Comparison of ENCODE assay signal across 16 mouse cellular contexts in the genomic region with DNA sequence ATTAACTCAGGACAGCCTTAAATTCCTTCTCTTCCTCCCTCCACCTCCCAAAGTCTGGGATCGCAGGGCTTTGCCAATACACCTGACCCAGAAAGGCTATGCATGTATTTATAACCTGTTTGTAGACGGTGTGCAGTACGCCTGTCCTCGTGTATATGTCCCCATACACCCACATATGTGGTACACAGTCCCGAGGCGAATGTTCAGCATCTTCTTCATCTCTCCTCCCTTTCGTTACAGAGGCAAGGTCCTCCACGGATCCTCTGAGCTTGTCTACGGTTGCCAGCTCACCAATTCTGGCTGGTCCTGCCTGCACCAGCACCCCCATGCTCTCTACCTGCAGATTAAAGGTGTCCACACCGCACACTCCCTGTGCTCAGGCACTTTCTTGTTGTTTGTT. TPM values are rescaled to one million over a fixed set of nuclear protein-coding genes. Genes with fewer than 3 reads are reported as not detected.
DNase-seq lines count a peak whose midpoint lies in the region; ATAC-seq and TF ChIP-seq lines count a peak whose summit lies in the region.
"Had no signal": no experiment of that assay in that cellular context is flagged by ENCODE, and none has a peak within 500 bp of the region (broad histone marks: within the 10 kb centered on the region; RNA-seq: fewer than 3 reads in every experiment).

No protein-coding gene starts in this region.

- DNase-seq in embryonic facial prominence, embryonic 10.5 days (ENCODE audit: low spot score) = no peak
- no peak for DNase-seq in heart, postnatal 14 days
- peak; percentile 82 for DNase-seq in midbrain, embryonic 11.5 days (ENCODE audit: low spot score, missing footprints)
- no peak for DNase-seq in midbrain, embryonic 14.5 days
- DNase-seq: cerebellum, adult 9-11 months; kidney, postnatal 10 days; thymus, adult 18-20 months had no signal

- H3K9me3 ChIP-seq in embryonic facial prominence, embryonic 12.5 days = no peaks in the 10 kb centered on the region
- H3K9me3 ChIP-seq in embryonic facial prominence, embryonic 10.5 days = no peaks in the 10 kb centered on the region
- no peaks in the 10 kb centered on the region for H3K9me3 ChIP-seq in heart, embryonic 12.5 days (replicated peaks)
- no peaks in the 10 kb centered on the region for H3K9me3 ChIP-seq in intestine, embryonic 16.5 days (ENCODE audit: control insufficient read depth, low read length)
- no peaks in the 10 kb centered on the region for H3K9me3 ChIP-seq in intestine, postnatal 0 days (ENCODE audit: control insufficient read depth)
- H3K9me3 ChIP-seq in midbrain, embryonic 11.5 days (ENCODE audit: control insufficient read depth, low read length) = no peaks in the 10 kb centered on the region
- H3K9me3 ChIP-seq in midbrain, embryonic 14.5 days (ENCODE audit: control insufficient read depth, low read length) = no peaks in the 10 kb centered on the region
- H3K9me3 ChIP-seq: midbrain, embryonic 12.5 days had no signal

- intact Hi-C loops in heart, postnatal 14 days (cut with DNase I) = no loop called here

- no peaks in the 10 kb centered on the region for H3K36me3 ChIP-seq in embryonic facial prominence, embryonic 12.5 days
- H3K36me3 ChIP-seq in embryonic facial prominence, embryonic 10.5 days (replicated peaks) = peaks cover 3% of the 10 kb centered on the region; the same call in 1 of the 2 replicates
- no peaks in the 10 kb centered on the region for H3K36me3 ChIP-seq in heart, embryonic 12.5 days
- H3K36me3 ChIP-seq in intestine, embryonic 16.5 days (ENCODE audit: control insufficient read depth, insufficient read depth, low read length) = no peaks in the 10 kb centered on the region
- H3K36me3 ChIP-seq in intestine, postnatal 0 days (ENCODE audit: control insufficient read depth, insufficient read depth) = no peaks in the 10 kb centered on the region
- H3K36me3 ChIP-seq in midbrain, embryonic 11.5 days (ENCODE audit: control insufficient read depth, insufficient read depth, low read length) = no peaks in the 10 kb centered on the region
- no peaks in the 10 kb centered on the region for H3K36me3 ChIP-seq in midbrain, embryonic 14.5 days (ENCODE audit: control insufficient read depth, insufficient read depth, low read length)
- H3K36me3 ChIP-seq: midbrain, embryonic 12.5 days had no signal

- H3K27ac ChIP-seq in embryonic facial prominence, embryonic 12.5 days = no peak overlapping the region
- no peak overlapping the region for H3K27ac ChIP-seq in embryonic facial prominence, embryonic 10.5 days (replicated peaks)
- H3K27ac ChIP-seq in heart, embryonic 12.5 days (ENCODE audit: poor library complexity, severe bottlenecking) = peak overlapping the region; percentile 27; the same call in 1 of the 2 replicates
- H3K27ac ChIP-seq in intestine, embryonic 16.5 days (ENCODE audit: low read length) = no peak overlapping the region
- no peak overlapping the region for H3K27ac ChIP-seq in intestine, postnatal 0 days (ENCODE audit: low read depth, low read length)
- H3K27ac ChIP-seq in midbrain, embryonic 11.5 days (ENCODE audit: low read depth, low read length) = no peak overlapping the region
- no peak overlapping the region for H3K27ac ChIP-seq in midbrain, embryonic 14.5 days (replicated peaks; ENCODE audit: low read depth, low read length)
- H3K27ac ChIP-seq: layer of hippocampus, adult 2 months; liver, embryonic 14.5 days; midbrain, embryonic 12.5 days had no signal

- H3K4me2 ChIP-seq in embryonic facial prominence, embryonic 12.5 days (replicated peaks) = peak overlapping the region; percentile 44
- H3K4me2 ChIP-seq in heart, embryonic 12.5 days = no peak overlapping the region
- H3K4me2 ChIP-seq in intestine, embryonic 16.5 days (ENCODE audit: low read depth, low read length) = no peak overlapping the region
- H3K4me2 ChIP-seq in intestine, postnatal 0 days (replicated peaks; ENCODE audit: low read depth) = no peak overlapping the region
- no peak overlapping the region for H3K4me2 ChIP-seq in midbrain, embryonic 11.5 days
- H3K4me2 ChIP-seq in midbrain, embryonic 14.5 days (ENCODE audit: low read length) = no peak overlapping the region

- TF ChIP-seq CTCF in intestine, postnatal 0 days (IDR thresholded peaks at IDR 0.05; ENCODE audit: low read depth) = no peak

- 76% methylated on average over 10 of the region's 10 CpGs for WGBS in embryonic facial prominence, embryonic 12.5 days
- 76% methylated on average over 10 of the region's 10 CpGs for WGBS in embryonic facial prominence, embryonic 10.5 days
- WGBS in heart, embryonic 12.5 days = 77% methylated on average over 10 of the region's 10 CpGs
- WGBS in intestine, embryonic 16.5 days = 80% methylated on average over 10 of the region's 10 CpGs
- 85% methylated on average over 10 of the region's 10 CpGs for WGBS in intestine, postnatal 0 days
- 79% methylated on average over 10 of the region's 10 CpGs for WGBS in midbrain, embryonic 11.5 days
- WGBS in midbrain, embryonic 14.5 days = 81% methylated on average over 10 of the region's 10 CpGs

- H3K27me3 ChIP-seq in embryonic facial prominence, embryonic 12.5 days = no peaks in the 10 kb centered on the region
- no peaks in the 10 kb centered on the region for H3K27me3 ChIP-seq in embryonic facial prominence, embryonic 10.5 days (replicated peaks; ENCODE audit: low read depth, poor library complexity, severe bottlenecking)
- no peaks in the 10 kb centered on the region for H3K27me3 ChIP-seq in heart, embryonic 12.5 days (replicated peaks)
- H3K27me3 ChIP-seq in intestine, embryonic 16.5 days (replicated peaks; ENCODE audit: control insufficient read depth, insufficient read depth, low read length) = no peaks in the 10 kb centered on the region
- H3K27me3 ChIP-seq in intestine, postnatal 0 days (replicated peaks; ENCODE audit: control insufficient read depth, insufficient read depth, low read length) = no peaks in the 10 kb centered on the region
- no peaks in the 10 kb centered on the region for H3K27me3 ChIP-seq in midbrain, embryonic 11.5 days (ENCODE audit: control insufficient read depth, insufficient read depth, low read length)
- no peaks in the 10 kb centered on the region for H3K27me3 ChIP-seq in midbrain, embryonic 14.5 days (ENCODE audit: control insufficient read depth, insufficient read depth, low read length)
- H3K27me3 ChIP-seq: midbrain, embryonic 12.5 days had no signal

- H3K4me3 ChIP-seq in embryonic facial prominence, embryonic 12.5 days = no peak overlapping the region
- no peak overlapping the region for H3K4me3 ChIP-seq in embryonic facial prominence, embryonic 10.5 days
- no peak overlapping the region for H3K4me3 ChIP-seq in heart, embryonic 12.5 days
- H3K4me3 ChIP-seq in intestine, embryonic 16.5 days (ENCODE audit: low read length) = no peak overlapping the region
- no peak overlapping the region for H3K4me3 ChIP-seq in intestine, postnatal 0 days (ENCODE audit: low read depth, low read length)
- no peak overlapping the region for H3K4me3 ChIP-seq in midbrain, embryonic 11.5 days (ENCODE audit: low read depth, low read length)
- no peak overlapping the region for H3K4me3 ChIP-seq in midbrain, embryonic 14.5 days (replicated peaks; ENCODE audit: low read depth, low read length)

- H3K9ac ChIP-seq in embryonic facial prominence, embryonic 12.5 days = no peak overlapping the region
- H3K9ac ChIP-seq in heart, embryonic 12.5 days = no peak overlapping the region
- no peak overlapping the region for H3K9ac ChIP-seq in intestine, embryonic 16.5 days (ENCODE audit: low read depth, low read length)
- H3K9ac ChIP-seq in intestine, postnatal 0 days (ENCODE audit: low read depth, low read length) = no peak overlapping the region
- no peak overlapping the region for H3K9ac ChIP-seq in midbrain, embryonic 11.5 days (ENCODE audit: low read length)
- H3K9ac ChIP-seq in midbrain, embryonic 14.5 days (replicated peaks; ENCODE audit: low read length) = no peak overlapping the region
- H3K9ac ChIP-seq: liver, embryonic 14.5 days; midbrain, embryonic 12.5 days had no signal

- peaks cover 51% of the 10 kb centered on the region for H3K4me1 ChIP-seq in embryonic facial prominence, embryonic 12.5 days
- peaks cover 57% of the 10 kb centered on the region for H3K4me1 ChIP-seq in embryonic facial prominence, embryonic 10.5 days
- H3K4me1 ChIP-seq in heart, embryonic 12.5 days (replicated peaks) = peaks cover 56% of the 10 kb centered on the region
- H3K4me1 ChIP-seq in intestine, embryonic 16.5 days (ENCODE audit: control insufficient read depth, insufficient read depth, low read length) = peaks cover 30% of the 10 kb centered on the region
- peaks cover 17% of the 10 kb centered on the region for H3K4me1 ChIP-seq in intestine, postnatal 0 days (replicated peaks; ENCODE audit: control insufficient read depth, insufficient read depth, low read length)
- H3K4me1 ChIP-seq in midbrain, embryonic 11.5 days (ENCODE audit: control insufficient read depth, insufficient read depth, low read length) = peaks cover 26% of the 10 kb centered on the region
- peaks cover 52% of the 10 kb centered on the region for H3K4me1 ChIP-seq in midbrain, embryonic 14.5 days (ENCODE audit: control insufficient read depth, insufficient read depth, low read length)

- no peak for ATAC-seq in embryonic facial prominence, embryonic 12.5 days (ENCODE audit: insufficient number of reproducible peaks, insufficient read depth, low FRiP score, low TSS enrichment)
- no peak for ATAC-seq in heart, embryonic 12.5 days (ENCODE audit: insufficient number of reproducible peaks, low FRiP score)
- peak; percentile 12; the same call in 1 of the 2 replicates for ATAC-seq in intestine, embryonic 16.5 days
- no peak for ATAC-seq in intestine, postnatal 0 days
- ATAC-seq in midbrain, embryonic 11.5 days (ENCODE audit: low FRiP score) = no peak; the same call in 1 of the 2 replicates
- ATAC-seq in midbrain, embryonic 14.5 days (ENCODE audit: low FRiP score, low TSS enrichment) = no peak
- ATAC-seq: inflammation-experienced regulatory T-cells, adult 6 months had no signal

RNA-seq across cellular contexts. Expression of a gene that starts 30.1 kb away (rescaled TPM):
- polyA plus RNA-seq in embryonic facial prominence, embryonic 12.5 days (2016; fragmentation: Nextera tagmentation; extraction: Ambion mirVana) = 134 and 141 TPM in 2 replicates
- 74.0 and 77.6 TPM in 2 replicates for polyA plus RNA-seq in embryonic facial prominence, embryonic 10.5 days (2016; fragmentation: Nextera tagmentation; extraction: Ambion mirVana)
- 48.1 and 52.2 TPM in 2 replicates for polyA plus RNA-seq in heart, embryonic 12.5 days (2016; fragmentation: Nextera tagmentation; extraction: Ambion mirVana)
- total RNA-seq in heart, postnatal 14 days (2021) = 10 to 100 TPM; 73.0 to 77.0 TPM
- polyA plus RNA-seq in intestine, embryonic 16.5 days (2015; fragmentation: Nextera tagmentation; extraction: Ambion mirVana) = 24.4 and 26.8 TPM in 2 replicates
- 20.4 and 21.3 TPM in 2 replicates for polyA plus RNA-seq in intestine, postnatal 0 days (2015; fragmentation: Nextera tagmentation; extraction: Ambion mirVana)
- 124 and 131 TPM in 2 replicates for polyA plus RNA-seq in midbrain, embryonic 11.5 days (2014; fragmentation: Nextera tagmentation; extraction: Ambion mirVana)
- polyA plus RNA-seq in midbrain, embryonic 14.5 days (2014; fragmentation: Nextera tagmentation; extraction: Ambion mirVana) = 142 and 160 TPM in 2 replicates
- total RNA-seq: MEL had no signal
